Mouse (Mus musculus) kidney, adult 2 months (tissue): ENCODE measurements around the gene B4galnt1.

Experiments used
- CTCF ChIP-seq: fragments of 200-500 bp; conservative IDR thresholded peaks from 2 replicates; pipeline ENCODE4 v1.5.1; 2011; ENCODE audit warnings: low read depth, mild to moderate bottlenecking, control low read depth, low read length, moderate library complexity, mixed read lengths; ENCODE audit not compliant: insufficient read depth, insufficient read length
- POLR2A ChIP-seq: fragments of 200-500 bp; IDR thresholded peaks from one replicate; pipeline ENCODE4 v1.6.1; 2011; ENCODE audit warnings: low read depth, low read length, control low read depth

DNA sequence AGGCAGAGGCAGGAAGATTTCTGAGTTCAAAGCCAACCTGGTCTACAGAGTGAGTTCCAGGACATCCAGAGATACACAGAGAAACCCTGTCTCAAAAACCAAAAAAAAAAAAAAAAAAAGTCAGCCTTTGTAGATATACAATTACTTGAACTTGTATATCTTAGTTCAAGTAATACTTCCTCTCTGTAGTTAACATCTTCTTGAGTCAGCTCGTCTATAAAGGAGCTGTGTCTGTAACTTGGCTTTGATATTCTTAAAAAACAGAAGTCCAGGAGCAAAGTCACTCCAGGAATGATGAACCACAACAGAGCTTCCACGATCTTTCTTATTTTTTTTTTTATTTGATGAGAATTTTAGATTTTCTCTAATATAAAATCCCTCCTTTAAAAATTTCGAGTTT is 4.3 kb upstream of the B4galnt1 start:
- TF ChIP-seq CTCF (no peak), POLR2A (no peak)
